Mouse (Mus musculus): Measurements from ENCODE around the gene Gm867. TPM values are rescaled to one million over a fixed set of nuclear protein-coding genes. Genes with fewer than 3 reads are reported as not detected.

Gm867 gene
- not detected for total RNA-seq (2021)

- intact Hi-C loops (cut with DNase I), result no loop called here
- no peak for DNase-seq (ENCODE audit: low spot score)
These were observed at the start of gene Gm867 for GRCm38 (mm10) chr10:75940520-75940919. Gene Gm867, minus strand, starts transcription at chr10:75940672.

GRCm38 (mm10) chr10:75979432-75979831 is 39.0 kb upstream of the Gm867 start:
- intact Hi-C loops (cut with DNase I), result no loop called here
- DNase-seq (ENCODE audit: low spot score), result no peak

DNA sequence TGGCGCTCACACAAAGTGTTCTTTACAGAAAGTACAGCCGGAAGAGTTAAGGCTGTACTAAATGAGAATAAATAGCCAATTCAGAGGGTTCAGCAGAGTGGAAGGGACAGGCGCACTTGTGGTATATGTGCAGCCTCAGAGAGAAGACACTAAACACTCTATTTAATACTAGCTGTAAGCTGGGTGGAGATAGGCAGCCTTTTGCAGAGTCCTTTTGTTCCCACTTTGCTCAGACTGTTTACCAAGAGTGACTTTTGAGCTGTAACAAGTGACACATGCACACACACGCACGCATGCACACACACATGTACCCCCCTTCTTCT is 38.3 kb upstream of the Gm867 start:
- DNase-seq (ENCODE audit: low spot score), result no peak
- intact Hi-C loops (cut with DNase I), result no loop called here

GRCm38 (mm10) chr10:75978119-75978834 is 37.8 kb upstream of the Gm867 start:
- intact Hi-C loops (cut with DNase I), result no loop called here
- no peak for DNase-seq (ENCODE audit: low spot score)

DNA sequence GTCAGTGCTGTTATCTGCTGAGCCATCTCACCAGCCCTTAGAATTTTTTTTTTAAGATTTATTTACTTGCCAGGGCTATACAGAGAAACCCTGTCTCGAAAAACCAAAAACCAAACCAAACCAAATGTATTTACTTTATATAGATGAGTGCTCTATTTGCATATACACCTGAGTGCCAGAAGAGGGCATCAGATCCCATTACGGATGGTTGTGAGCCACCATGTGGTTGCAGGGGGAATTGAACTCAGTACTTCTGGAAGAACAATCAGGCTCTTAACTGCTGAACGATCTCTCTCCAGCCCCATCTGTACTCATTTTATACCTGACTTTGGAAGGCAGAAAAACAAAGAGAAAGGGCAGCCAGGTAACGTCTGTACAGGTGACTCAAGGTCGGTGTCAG is 34.7 kb upstream of the Gm867 start:
- DNase-seq (ENCODE audit: low spot score), result no peak
- intact Hi-C loops (cut with DNase I), result no loop called here

DNA sequence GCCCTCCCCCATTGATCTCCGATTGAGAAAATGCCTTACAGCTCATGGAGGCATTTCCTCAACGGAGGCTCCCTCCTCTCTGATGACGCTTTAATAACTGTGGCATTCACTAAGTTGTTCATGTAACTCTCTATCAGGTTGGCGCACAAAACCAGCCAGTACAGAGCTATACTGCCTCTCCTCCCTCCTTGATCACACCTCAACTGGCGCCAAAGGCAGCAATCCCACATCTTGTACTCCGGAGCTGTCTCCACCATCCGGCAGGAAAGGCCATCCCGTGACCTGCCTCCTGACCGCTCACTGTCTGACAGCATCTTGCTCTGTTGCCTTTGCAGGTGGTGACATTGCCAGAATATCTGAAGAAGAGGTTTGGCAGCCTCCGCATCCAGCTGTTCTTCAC is 33.4 kb upstream of the Gm867 start:
- no peak for DNase-seq (ENCODE audit: low spot score)
- intact Hi-C loops (cut with DNase I), result no loop called here

- no peak for DNase-seq (ENCODE audit: low spot score)
- intact Hi-C loops (cut with DNase I), result no loop called here
These were observed 13.9 kb upstream of the Gm867 start, which contains the start of gene Gm5134 for GRCm38 (mm10) chr10:75954381-75954811. Gene Gm5134, plus strand, starts transcription at chr10:75954514.

GRCm38 (mm10) chr10:75951424-75952050 is 11.1 kb upstream of the Gm867 start:
- no peak for DNase-seq (ENCODE audit: low spot score)
- intact Hi-C loops (cut with DNase I), result loop anchor here (1.0 to 2.0 kb wide), 4 partner anchors 31 to 207 kb away; partner anchors contain the start of gene Smarcb1

DNA sequence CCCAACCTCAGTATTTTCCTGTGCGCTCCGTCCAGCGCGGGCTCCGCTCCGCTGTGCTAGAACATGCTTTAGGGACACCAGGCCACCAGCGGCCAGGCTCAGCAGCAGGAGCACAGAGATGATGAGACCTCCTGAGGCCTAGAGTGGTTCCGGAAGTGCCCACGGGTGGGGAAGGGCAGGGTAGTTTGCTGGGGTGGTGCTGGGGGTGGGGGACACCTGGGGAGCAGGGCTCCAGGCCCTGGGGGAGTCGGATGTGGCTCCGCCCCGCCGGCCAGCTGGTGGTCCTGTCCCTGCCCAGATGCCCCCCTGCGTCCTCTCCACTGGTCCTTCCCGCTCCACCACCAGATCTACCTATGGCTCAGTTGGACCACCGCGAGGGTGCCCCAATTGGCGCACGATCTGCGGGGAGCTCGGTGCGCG is 10.3 kb upstream of the Gm867 start:
- intact Hi-C loops (cut with DNase I), result loop anchor here (1.0 to 2.0 kb wide), 4 partner anchors 30 to 206 kb away; partner anchors contain the start of gene Smarcb1
- no peak for DNase-seq (ENCODE audit: low spot score)

GRCm38 (mm10) chr10:75949053-75950045 is 8.9 kb upstream of the Gm867 start:
- DNase-seq (ENCODE audit: low spot score), result no peak
- intact Hi-C loops (cut with DNase I), result loop anchor here (2.0 to 5.0 kb wide), 3 partner anchors 29 to 205 kb away; partner anchors contain the start of genes Cabin1 and Smarcb1

- no peak for DNase-seq (ENCODE audit: low spot score)
These were observed 7.6 kb upstream of the Gm867 start for GRCm38 (mm10) chr10:75948079-75948478.

DNA sequence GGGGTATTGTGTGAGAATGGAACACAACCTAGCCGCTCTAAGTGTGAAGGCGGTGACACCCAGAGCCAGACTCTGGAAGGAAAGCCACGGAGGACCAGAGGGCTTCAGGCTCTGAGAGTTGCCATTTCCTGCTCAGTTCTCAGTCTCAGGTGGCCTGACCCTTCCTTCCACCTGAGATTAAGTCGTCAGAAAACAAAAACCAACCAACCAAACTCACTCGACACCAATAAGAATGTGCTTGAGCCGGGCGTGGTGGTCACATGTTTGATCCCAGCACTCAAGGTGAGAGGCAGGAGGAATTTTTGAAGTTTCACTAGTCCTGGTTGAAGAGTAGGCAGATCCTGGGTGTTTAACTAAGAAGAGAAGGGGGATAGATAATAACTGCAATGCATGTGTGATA is 5.4 kb upstream of the Gm867 start:
- intact Hi-C loops (cut with DNase I), result loop anchor here (5.0 kb wide), 1 partner anchor 184 kb away; the partner anchor contains the start of gene Cabin1
- no peak for DNase-seq (ENCODE audit: low spot score)

More at GRCm38 (mm10) chr10:75948079-75948478, 7.6 kb upstream of the Gm867 start:
- intact Hi-C loops (cut with DNase I), result loop anchor here (5.0 kb wide), 1 partner anchor 186 kb away; the partner anchor contains the start of gene Cabin1

DNA sequence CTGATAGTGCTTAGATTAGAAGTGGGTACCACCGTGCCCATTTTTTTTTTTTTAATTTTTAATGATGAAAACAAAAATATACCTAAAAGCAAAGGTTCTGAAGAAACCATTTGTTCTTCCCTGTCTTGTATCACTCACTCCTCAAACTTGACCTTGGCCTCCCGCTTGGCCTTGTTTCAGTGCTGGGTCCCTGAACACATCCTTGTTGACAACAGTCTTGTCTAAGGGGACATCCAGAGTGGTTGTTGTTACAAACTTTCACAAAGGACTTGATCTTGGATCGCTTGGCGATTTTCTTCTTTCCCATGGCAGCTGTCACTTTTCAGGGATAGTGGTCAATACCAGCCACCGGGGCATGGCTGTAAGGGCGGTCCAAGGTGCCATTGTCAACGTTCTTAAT is 4.7 kb upstream of the Gm867 start:
- intact Hi-C loops (cut with DNase I), result loop anchor here (5.0 kb wide), 1 partner anchor 183 kb away; the partner anchor contains the start of gene Cabin1
- DNase-seq (ENCODE audit: low spot score), result no peak

DNA sequence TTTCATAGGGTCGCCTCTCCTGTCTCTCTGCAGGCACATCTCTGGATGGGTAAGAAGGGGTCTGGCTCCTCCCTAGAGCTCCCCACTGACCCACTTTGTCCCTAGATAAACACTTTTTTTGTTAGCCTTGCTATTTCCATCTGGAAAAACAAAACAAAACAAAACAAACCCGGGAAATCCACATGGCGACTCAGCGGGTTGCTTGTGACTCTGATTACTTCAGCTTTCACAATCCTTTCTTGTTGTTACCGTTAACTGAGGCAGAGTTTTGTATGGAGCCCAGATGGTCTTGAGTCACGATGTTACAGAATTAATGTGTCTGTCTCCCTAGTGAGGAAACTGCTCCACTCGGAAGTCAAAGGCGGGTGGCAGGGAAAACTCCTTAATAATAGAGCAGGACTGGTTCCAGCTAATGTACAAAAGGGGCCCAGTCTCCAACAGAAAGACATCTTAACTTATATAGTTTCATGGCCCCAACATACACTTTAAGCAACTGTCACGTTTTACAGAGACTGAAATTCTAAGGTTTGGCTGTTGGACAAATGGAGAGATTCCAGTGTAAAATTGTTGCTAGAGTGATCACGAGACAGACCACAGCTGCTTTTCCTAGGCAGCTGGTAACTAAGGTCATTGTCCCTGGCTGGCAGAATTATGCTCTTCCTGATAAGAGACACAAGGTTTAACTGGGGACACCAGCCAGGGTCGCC is 3.7 kb upstream of the Gm867 start:
- intact Hi-C loops (cut with DNase I), result no loop called here
- DNase-seq (ENCODE audit: low spot score), result no peak

DNA sequence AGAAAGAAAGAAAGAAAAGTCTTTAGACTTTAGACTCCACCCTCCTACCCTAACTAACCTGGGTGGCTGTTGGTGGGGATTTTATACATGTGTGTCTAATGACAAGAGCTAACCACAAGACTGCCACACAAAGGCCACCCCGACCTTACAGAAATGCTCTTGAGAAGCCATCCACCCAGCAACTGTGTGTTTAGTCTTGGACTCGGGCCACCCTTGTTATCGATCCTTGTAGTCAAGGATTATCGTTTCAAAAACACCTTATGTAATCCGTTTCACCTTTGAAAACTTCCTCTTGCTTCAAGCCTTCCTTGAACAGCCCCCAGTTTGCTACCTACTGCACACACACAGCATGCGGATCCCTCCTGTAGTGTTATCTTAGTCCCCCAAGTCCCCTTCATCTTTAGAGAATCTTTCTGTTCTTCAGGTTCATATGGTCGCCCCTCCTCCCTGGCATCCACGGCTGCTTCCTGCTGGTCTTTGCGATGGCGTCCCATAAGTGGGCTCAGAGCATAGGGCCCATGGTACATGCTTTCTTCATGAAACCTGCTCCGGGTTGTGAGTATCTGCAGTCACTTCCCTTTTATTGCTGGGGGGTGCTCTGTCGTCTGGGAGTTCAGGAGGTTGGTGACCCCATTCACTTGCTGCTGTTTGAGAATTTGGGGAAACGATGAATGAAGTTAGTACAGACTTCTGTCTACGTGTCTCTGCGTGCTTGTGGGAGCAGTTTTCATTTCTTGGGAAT is 2.4 kb upstream of the Gm867 start, which contains the start of gene Vpreb3:
Gene Vpreb3 (plus strand): TSS at position 322 of the 742 bp plus-strand sequence.
- DNase-seq (ENCODE audit: low spot score), result no peak
- intact Hi-C loops (cut with DNase I), result no loop called here

- no peak for DNase-seq (ENCODE audit: low spot score)
- intact Hi-C loops (cut with DNase I), result no loop called here
These were observed 761 bp upstream of the Gm867 start for GRCm38 (mm10) chr10:75941042-75941824.

DNA sequence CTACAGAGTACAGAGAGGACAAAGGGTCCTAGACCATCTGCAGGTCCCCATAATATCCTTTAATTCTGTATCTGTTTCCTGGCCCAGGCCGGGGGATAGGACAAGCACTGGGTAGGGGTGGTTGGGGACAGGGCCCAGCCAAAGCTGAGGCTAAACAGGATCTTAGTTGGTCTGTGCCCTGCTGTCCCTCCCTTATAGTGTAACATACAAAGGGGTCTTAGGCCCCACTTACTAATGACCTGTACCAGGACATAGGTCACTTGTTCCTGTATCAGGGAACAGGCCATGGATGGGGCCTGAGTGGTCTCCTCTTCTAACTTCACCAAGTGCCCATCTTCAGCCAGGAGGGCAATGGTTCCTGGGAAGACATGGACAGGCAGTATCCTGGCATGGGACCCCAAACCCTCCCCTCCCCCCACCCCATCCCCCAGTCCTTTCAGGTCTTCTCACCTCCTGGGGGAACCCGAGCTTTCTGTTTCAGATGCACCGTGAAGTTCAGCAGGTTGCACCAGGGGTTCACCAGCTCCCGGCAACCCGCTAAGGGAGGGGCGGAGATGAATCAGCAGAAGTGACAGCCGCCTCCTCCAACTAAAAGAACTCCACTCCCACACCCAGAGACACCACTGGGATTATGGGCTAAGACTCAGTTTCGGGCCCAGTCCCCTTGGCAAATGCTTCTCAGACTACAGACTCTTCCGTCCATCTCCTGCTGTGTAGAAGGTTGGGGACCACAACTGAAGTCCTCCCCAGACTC is 814 bp downstream of the Gm867 start:
- intact Hi-C loops (cut with DNase I), result no loop called here

More for the DNA sequence above, 814 bp downstream of the Gm867 start:
- DNase-seq (ENCODE audit: low spot score), result no peak

All from heart, postnatal 25 days (tissue).